Mouse (Mus musculus): ENCODE results near the gene Gm10436. TPM values are rescaled to one million over a fixed set of nuclear protein-coding genes. Genes with fewer than 3 reads are reported as not detected.
"Not testable (repeated sequence)": the region's sequence is repeated elsewhere in the genome, so short reads cannot be mapped to it uniquely, and the experiment has no call there.

Gene Gm10436
- not detected in 2 replicates for total RNA-seq (2014; rRNA removed)
- not detected in 2 replicates for polyA plus RNA-seq (2015; fragmentation: Nextera tagmentation; extraction: Ambion mirVana)

DNA sequence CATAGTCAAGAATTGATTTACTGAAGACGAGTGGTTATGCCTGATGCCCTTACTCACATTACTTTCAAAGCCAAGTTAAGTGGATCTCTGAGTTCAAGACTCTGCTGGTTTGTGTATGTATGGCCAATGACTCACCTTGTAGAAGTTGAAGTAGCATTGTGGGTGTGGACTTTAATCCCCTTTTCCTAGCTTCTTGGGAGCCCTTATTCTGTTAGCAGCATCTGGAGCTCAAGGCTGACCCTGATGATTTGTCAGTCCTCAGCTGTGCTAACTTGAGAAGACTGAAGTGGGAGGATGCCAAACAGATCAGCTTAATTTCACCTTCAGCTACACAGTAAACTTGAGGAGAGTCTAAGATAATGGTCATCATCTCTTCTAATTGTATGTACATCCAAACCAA is at the start of gene Gm10436:
Gene Gm10436 (minus strand): TSS at position 101 of the 400 bp plus-strand sequence.
- H3K4me3 ChIP-seq (ENCODE audit: low read depth, low read length); H3K27ac ChIP-seq (ENCODE audit: low read depth, low read length); H3K36me3 ChIP-seq (ENCODE audit: insufficient read depth); H3K27me3 ChIP-seq (ENCODE audit: insufficient read depth, low read length); H3K4me1 ChIP-seq (ENCODE audit: insufficient read depth); H3K9ac ChIP-seq; DNase-seq; H3K9me3 ChIP-seq (ENCODE audit: low read length); ATAC-seq; H3K4me2 ChIP-seq (ENCODE audit: low read depth): not testable (repeated sequence)
- 94% methylated on average over 1 of the region's 1 CpGs for WGBS

DNA sequence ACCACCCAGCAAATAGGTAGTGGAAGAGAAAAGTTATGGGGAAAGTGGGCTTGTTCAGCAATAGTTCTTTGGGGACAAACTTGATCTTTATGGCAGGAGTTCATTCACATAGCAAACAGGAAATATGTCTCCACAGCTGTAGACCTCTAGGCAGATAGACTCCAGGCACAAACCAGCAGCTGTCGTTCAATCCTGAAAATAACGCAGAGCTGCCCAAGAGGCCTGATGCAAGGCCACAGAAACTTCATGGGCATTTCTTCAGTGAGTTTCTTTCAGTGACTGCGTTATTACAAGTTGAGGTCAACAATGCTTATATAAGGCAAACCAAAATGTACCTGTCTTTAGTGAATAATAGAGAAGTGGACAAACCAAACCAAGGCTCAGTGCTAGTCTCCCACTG is 37.5 kb upstream of the Gm10436 start:
- Histone ChIP-seq H3K36me3 (ENCODE audit: insufficient read depth) (no peaks in the 10 kb centered on the region), H3K27ac (ENCODE audit: low read depth, low read length) (no peak overlapping the region), H3K9ac (no peak overlapping the region), H3K4me2 (ENCODE audit: low read depth) (no peak overlapping the region), H3K27me3 (ENCODE audit: insufficient read depth, low read length) (no peaks in the 10 kb centered on the region), H3K4me3 (ENCODE audit: low read depth, low read length) (no peak overlapping the region), H3K9me3 (ENCODE audit: low read length) (no peaks in the 10 kb centered on the region), H3K4me1 (ENCODE audit: insufficient read depth) (no peaks in the 10 kb centered on the region)
- WGBS, result 97% methylated on average over 3 of the region's 3 CpGs
- ATAC-seq (no peak), DNase-seq (no peak)
- no peak for TF ChIP-seq CTCF (IDR thresholded peaks at IDR 0.05; ENCODE audit: low read depth)

DNA sequence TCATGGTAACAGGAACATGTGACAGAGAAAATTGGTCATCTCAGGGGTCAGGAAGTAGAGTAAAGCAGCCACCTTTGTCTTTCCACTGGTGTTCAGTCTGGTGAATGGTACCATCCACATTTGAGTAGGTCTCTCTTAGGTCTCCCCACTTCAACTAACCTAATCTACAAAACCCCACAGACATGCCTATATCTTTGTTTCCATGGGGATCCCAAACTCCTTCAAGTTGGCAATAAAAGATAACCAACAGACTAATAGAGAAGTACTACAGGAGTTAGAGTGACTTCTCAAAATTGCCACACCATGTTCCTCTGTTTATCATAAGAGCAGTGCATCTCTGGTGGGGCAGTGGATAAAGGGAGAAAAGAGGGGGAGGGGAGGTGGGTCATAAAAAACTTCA is 36.2 kb upstream of the Gm10436 start:
- not testable (repeated sequence) for H3K4me1 ChIP-seq (ENCODE audit: insufficient read depth); H3K27ac ChIP-seq (ENCODE audit: low read depth, low read length); DNase-seq; H3K4me3 ChIP-seq (ENCODE audit: low read depth, low read length); H3K9me3 ChIP-seq (ENCODE audit: low read length); H3K27me3 ChIP-seq (ENCODE audit: insufficient read depth, low read length); H3K4me2 ChIP-seq (ENCODE audit: low read depth); H3K9ac ChIP-seq; H3K36me3 ChIP-seq (ENCODE audit: insufficient read depth); ATAC-seq

DNA sequence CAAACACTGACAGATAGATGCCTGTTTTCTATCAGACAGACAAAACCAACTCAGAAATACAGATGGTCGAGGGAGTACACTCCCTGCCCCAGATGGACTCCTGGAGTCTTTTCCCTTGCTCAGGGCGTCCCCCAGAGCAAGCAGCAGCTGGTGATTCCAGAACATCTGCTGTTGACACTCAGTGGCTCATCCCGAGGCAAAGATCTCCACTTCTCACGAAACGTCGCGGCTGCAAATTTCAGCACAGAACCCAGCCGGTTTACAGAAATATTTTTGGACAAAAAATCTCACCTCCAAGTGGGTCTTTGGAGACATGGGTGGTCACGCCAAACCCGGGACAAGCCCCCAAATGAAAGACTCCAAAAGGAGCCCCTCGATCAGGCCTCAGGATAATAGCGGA is 32.7 kb upstream of the Gm10436 start:
- Histone ChIP-seq H3K4me3 (ENCODE audit: low read depth, low read length) (no peak overlapping the region), H3K4me1 (ENCODE audit: insufficient read depth) (no peaks in the 10 kb centered on the region), H3K9ac (no peak overlapping the region), H3K4me2 (ENCODE audit: low read depth) (no peak overlapping the region), H3K9me3 (ENCODE audit: low read length) (no peaks in the 10 kb centered on the region), H3K27me3 (ENCODE audit: insufficient read depth, low read length) (no peaks in the 10 kb centered on the region), H3K36me3 (ENCODE audit: insufficient read depth) (no peaks in the 10 kb centered on the region), H3K27ac (ENCODE audit: low read depth, low read length) (no peak overlapping the region)
- ATAC-seq (no peak), DNase-seq (no peak)
- no peak for TF ChIP-seq CTCF (IDR thresholded peaks at IDR 0.05; ENCODE audit: low read depth)
- 90% methylated on average over 12 of the region's 12 CpGs for WGBS

GRCm38 (mm10) chr12:88211458-88211857 is 29.6 kb upstream of the Gm10436 start:
- H3K36me3 ChIP-seq (ENCODE audit: insufficient read depth); H3K4me1 ChIP-seq (ENCODE audit: insufficient read depth); H3K4me2 ChIP-seq (ENCODE audit: low read depth); ATAC-seq; H3K9me3 ChIP-seq (ENCODE audit: low read length); DNase-seq; H3K4me3 ChIP-seq (ENCODE audit: low read depth, low read length); H3K9ac ChIP-seq; H3K27me3 ChIP-seq (ENCODE audit: insufficient read depth, low read length); H3K27ac ChIP-seq (ENCODE audit: low read depth, low read length): not testable (repeated sequence)
- 92% methylated on average over 9 of the region's 9 CpGs for WGBS

DNA sequence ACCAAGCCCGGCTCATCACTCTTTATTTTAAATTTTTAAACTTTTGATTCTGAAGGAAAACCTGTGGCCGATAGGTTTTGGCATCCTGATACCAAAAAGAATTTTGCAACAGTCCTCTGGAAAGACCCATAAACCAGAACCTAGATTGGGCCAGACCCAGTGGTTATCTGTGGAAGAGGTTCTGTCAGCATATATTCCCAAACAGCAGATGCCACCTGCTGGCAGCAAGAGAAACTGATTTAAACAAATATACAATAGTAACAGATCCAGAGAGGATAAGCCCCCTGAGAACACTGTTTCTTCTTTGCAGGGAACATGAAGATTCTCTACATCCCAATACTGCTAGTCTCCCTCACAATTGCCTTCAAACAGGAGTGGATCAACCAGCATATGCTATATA is 20.9 kb upstream of the Gm10436 start:
- Histone ChIP-seq H3K27me3 (ENCODE audit: insufficient read depth, low read length) (no peaks in the 10 kb centered on the region), H3K4me1 (ENCODE audit: insufficient read depth) (no peaks in the 10 kb centered on the region), H3K9me3 (ENCODE audit: low read length) (no peaks in the 10 kb centered on the region), H3K9ac (no peak overlapping the region), H3K4me2 (ENCODE audit: low read depth) (no peak overlapping the region), H3K27ac (ENCODE audit: low read depth, low read length) (no peak overlapping the region), H3K4me3 (ENCODE audit: low read depth, low read length) (no peak overlapping the region), H3K36me3 (ENCODE audit: insufficient read depth) (no peaks in the 10 kb centered on the region)
- DNase-seq (no peak), ATAC-seq (no peak)
- 93% methylated on average over 2 of the region's 2 CpGs for WGBS
- no peak for TF ChIP-seq CTCF (IDR thresholded peaks at IDR 0.05; ENCODE audit: low read depth)

Other genes with a start within 250 kb of the Gm10436 start
- not detected in 2 replicates for gene Gm2042, start 228.0 kb downstream of the Gm10436 start, total RNA-seq (2014; rRNA removed)
- gene Gm2042, start 228.0 kb downstream of the Gm10436 start, polyA plus RNA-seq (2015; fragmentation: Nextera tagmentation; extraction: Ambion mirVana), result not detected in 2 replicates
- not detected in 2 replicates for gene Gm2075, start 170.3 kb downstream of the Gm10436 start, total RNA-seq (2014; rRNA removed)
- gene Gm2075, start 170.3 kb downstream of the Gm10436 start, polyA plus RNA-seq (2015; fragmentation: Nextera tagmentation; extraction: Ambion mirVana), result not detected in 2 replicates
- gene Gm6803, start 163.3 kb downstream of the Gm10436 start, total RNA-seq (2014; rRNA removed), result not detected in 2 replicates
- gene Gm6803, start 163.3 kb downstream of the Gm10436 start, polyA plus RNA-seq (2015; fragmentation: Nextera tagmentation; extraction: Ambion mirVana), result not detected in 2 replicates
- not detected in 2 replicates for gene Gm2056, start 155.1 kb downstream of the Gm10436 start, total RNA-seq (2014; rRNA removed)
- not detected in 2 replicates for gene Gm2056, start 155.1 kb downstream of the Gm10436 start, polyA plus RNA-seq (2015; fragmentation: Nextera tagmentation; extraction: Ambion mirVana)
- gene Gm16368, start 98.4 kb downstream of the Gm10436 start, total RNA-seq (2014; rRNA removed), result not detected in 2 replicates
- gene Gm16368, start 98.4 kb downstream of the Gm10436 start, polyA plus RNA-seq (2015; fragmentation: Nextera tagmentation; extraction: Ambion mirVana), result not detected in 2 replicates
- not detected in 2 replicates for gene Gm8332, start 68.0 kb upstream of the Gm10436 start, total RNA-seq (2014; rRNA removed)
- not detected in 2 replicates for gene Gm8332, start 68.0 kb upstream of the Gm10436 start, polyA plus RNA-seq (2015; fragmentation: Nextera tagmentation; extraction: Ambion mirVana)
- gene Gm5662, start 92.4 kb upstream of the Gm10436 start, total RNA-seq (2014; rRNA removed), result not detected in 2 replicates
- not detected in 2 replicates for gene Gm5662, start 92.4 kb upstream of the Gm10436 start, polyA plus RNA-seq (2015; fragmentation: Nextera tagmentation; extraction: Ambion mirVana)
- not detected in 2 replicates for gene Gm5039, start 141.9 kb upstream of the Gm10436 start, total RNA-seq (2014; rRNA removed)
- gene Gm5039, start 141.9 kb upstream of the Gm10436 start, polyA plus RNA-seq (2015; fragmentation: Nextera tagmentation; extraction: Ambion mirVana), result not detected in 2 replicates
- gene Adck1, start 178.4 kb upstream of the Gm10436 start, total RNA-seq (2014; rRNA removed), result 40.5 and 41.4 TPM in 2 replicates
- gene Adck1, start 178.4 kb upstream of the Gm10436 start, polyA plus RNA-seq (2015; fragmentation: Nextera tagmentation; extraction: Ambion mirVana), result 39.6 and 43.9 TPM in 2 replicates